Mouse (Mus musculus) embryonic fibroblast, embryonic 13.5 days (primary cell): ENCODE measurements around the gene Sec14l5.

Experiments
- CTCF ChIP-seq: IDR thresholded peaks from 2 replicates; pipeline ENCODE4 v1.5.1; 2011; ENCODE audit warnings: mild to moderate bottlenecking, control low read depth, low read length, moderate library complexity, borderline replicate concordance; ENCODE audit not compliant: insufficient read depth
- POLR2A ChIP-seq: IDR thresholded peaks from 2 replicates; pipeline ENCODE4 v1.6.1; 2011; ENCODE audit warnings: low read depth, mild to moderate bottlenecking, control low read depth, low read length, moderate library complexity

GRCm38 (mm10) chr16:5184956-5185355, 38.0 kb downstream of the Sec14l5 start:
- TF ChIP-seq CTCF (no peak), POLR2A (no peak)
